Mouse (Mus musculus): ENCODE data around the gene Kdm2b. TPM values are rescaled to one million over a fixed set of nuclear protein-coding genes. Genes with fewer than 3 reads are reported as not detected.

The Kdm2b gene
- polyA plus RNA-seq, 1 experiment: 102 TPM

DNA sequence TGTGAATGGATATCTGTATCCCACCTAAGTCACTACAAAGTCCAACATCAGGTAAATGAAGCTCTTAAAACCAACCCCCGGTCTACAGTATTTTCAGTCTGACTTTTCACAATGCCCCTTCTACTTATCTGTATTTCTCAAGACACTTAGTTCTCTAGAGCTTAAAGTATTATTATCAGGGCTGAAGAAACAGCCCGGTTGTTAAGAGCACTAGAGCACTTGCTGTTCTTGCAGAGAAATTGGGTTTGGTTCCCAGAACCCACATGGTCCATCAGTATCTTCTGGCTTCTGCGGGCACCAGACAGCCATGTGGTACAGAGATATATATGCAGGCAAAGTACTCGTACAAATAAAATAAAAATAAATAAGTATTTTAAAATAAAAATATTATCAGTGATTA lies 167.2 kb downstream of the Kdm2b start:
- no peak for TF ChIP-seq CTCF (IDR thresholded peaks at IDR 0.05; ENCODE audit: borderline replicate concordance, extremely low read depth, insufficient read depth, insufficient read length)
- no peak for TF ChIP-seq POLR2A (IDR thresholded peaks at IDR 0.05; ENCODE audit: borderline replicate concordance, extremely low read depth, insufficient read depth, insufficient read length, poor library complexity, severe bottlenecking)
- no peak for DNase-seq (ENCODE audit: low read depth)

DNA sequence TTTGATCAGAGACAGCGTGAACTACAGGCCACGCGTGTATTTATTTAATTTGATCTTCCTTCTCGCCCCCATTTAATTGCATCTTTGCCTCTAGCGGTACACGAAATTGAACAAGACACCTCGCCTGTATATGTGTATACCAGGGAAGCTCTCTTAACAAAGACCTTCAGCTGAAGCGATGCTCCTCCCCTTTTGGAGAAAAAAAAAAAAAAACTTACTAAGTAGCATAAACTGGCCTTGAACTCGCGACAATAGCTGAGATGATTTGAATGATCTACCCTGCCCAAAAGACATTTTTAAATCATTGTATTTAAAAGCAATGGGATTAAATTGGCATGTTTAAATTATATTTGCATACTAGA lies 168.1 kb downstream of the Kdm2b start:
- TF ChIP-seq POLR2A (IDR thresholded peaks at IDR 0.05; ENCODE audit: borderline replicate concordance, extremely low read depth, insufficient read depth, insufficient read length, poor library complexity, severe bottlenecking) (no peak; the same call in 1 of the 2 replicates), CTCF (IDR thresholded peaks at IDR 0.05; ENCODE audit: borderline replicate concordance, extremely low read depth, insufficient read depth, insufficient read length) (no peak)
- no peak for DNase-seq (ENCODE audit: low read depth)

DNA sequence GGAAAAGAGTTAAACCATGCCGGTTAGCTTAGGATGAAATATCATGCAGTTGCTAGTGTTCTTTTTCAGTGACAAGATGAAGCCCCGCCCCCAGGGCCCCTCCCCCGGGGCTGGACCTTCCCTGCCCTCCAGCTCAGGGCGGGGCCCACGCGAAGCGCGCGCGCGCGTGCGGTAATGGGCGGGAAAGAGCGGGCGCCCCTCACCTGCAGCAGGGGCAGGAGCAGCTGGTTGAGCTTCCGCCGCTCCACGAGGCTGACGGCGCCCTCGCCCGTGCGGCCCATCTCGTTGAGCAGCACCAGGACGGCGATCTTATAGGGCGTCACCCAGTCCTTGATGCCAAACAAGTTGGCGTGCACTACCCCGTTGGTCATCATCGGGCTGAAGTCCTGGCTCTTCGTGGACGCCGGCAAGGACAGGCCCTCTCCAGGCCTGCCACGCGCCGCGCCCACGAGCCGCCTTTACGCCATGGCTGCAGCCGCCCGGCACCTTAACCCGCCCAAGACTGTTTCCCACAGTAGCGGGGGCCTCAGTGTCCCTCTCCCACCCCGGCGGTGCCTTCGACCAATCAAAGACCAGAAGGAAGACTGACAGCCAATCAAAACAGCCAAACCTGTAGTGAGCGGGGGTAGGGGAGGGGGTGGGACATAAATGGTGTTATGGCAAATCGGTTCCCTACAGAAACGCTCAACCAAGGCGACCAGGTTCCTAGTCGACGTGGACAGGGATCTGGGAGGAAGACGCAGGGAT lies 168.7 kb downstream of the Kdm2b start, which contains the start of gene Anapc5:
TSS of gene Anapc5 (minus strand) at position 563 of the 747 bp plus-strand sequence.
- peak; percentile 99 for DNase-seq (ENCODE audit: low read depth)
- TF ChIP-seq CTCF (IDR thresholded peaks at IDR 0.05; ENCODE audit: borderline replicate concordance, extremely low read depth, insufficient read depth, insufficient read length) (no peak), POLR2A (IDR thresholded peaks at IDR 0.05; ENCODE audit: borderline replicate concordance, extremely low read depth, insufficient read depth, insufficient read length, poor library complexity, severe bottlenecking) (peak; percentile 76)

Other genes with a start within 250 kb of the Kdm2b start
- gene Camkk2, start 210.4 kb downstream of the Kdm2b start, polyA plus RNA-seq (2012; rRNA removed): 53.0 and 59.7 TPM in 2 replicates
- gene Anapc5, start 168.5 kb downstream of the Kdm2b start, polyA plus RNA-seq (2012; rRNA removed): 621 and 683 TPM in 2 replicates
- 30.9 and 33.1 TPM in 2 replicates for gene Rnf34, start 139.8 kb downstream of the Kdm2b start, polyA plus RNA-seq (2012; rRNA removed)
- gene Orai1, start 25.3 kb upstream of the Kdm2b start, polyA plus RNA-seq (2012; rRNA removed): 21.2 and 23.6 TPM in 2 replicates
- 0.16 and 0.59 TPM in 2 replicates for gene Morn3, start 57.2 kb upstream of the Kdm2b start, polyA plus RNA-seq (2012; rRNA removed)
- 13.9 and 16.0 TPM in 2 replicates for gene Tmem120b, start 78.6 kb upstream of the Kdm2b start, polyA plus RNA-seq (2012; rRNA removed)
- 9.3 and 11.0 TPM in 2 replicates for gene Rhof, start 142.9 kb upstream of the Kdm2b start, polyA plus RNA-seq (2012; rRNA removed)
- 7.3 and 21.0 TPM in 2 replicates for gene Setd1b, start 152.4 kb upstream of the Kdm2b start, polyA plus RNA-seq (2012; rRNA removed)
- 36.2 and 41.2 TPM in 2 replicates for gene Psmd9, start 179.6 kb upstream of the Kdm2b start, polyA plus RNA-seq (2012; rRNA removed)
- not detected in 2 replicates for gene Hpd, start 192.9 kb upstream of the Kdm2b start, polyA plus RNA-seq (2012; rRNA removed)